Mouse (Mus musculus): Measurements from ENCODE around the gene Catsperb. TPM values are rescaled to one million over a fixed set of nuclear protein-coding genes. Genes with fewer than 3 reads are reported as not detected.

Catsperb gene
- not detected in 2 replicates for total RNA-seq (2023)

DNA sequence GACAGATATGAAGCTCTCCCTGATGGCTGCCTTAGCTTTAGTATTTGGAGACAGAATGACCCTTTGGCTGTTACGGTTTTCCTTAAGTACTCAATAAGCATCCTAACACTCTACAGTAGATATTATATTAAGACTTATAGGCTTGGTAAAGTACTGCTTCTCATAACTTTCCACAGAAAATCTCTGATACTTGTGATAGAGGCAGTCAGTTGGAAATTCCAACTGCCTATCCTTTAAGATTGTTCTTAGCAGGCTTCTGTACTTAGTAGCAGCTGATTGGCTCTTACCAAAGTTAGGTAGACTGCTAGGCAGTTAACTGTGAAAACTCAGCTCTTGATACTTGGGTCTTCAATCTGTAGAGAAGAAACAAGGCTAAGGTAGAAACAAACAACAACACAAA is at the start of gene Catsperb:
Catsperb (plus strand) TSS at position 301 of the 400 bp plus-strand sequence.

